Mouse (Mus musculus): ENCODE results near the gene Rfx8. TPM values are rescaled to one million over a fixed set of nuclear protein-coding genes. Genes with fewer than 3 reads are reported as not detected.

Rfx8 gene
- total and polyA plus RNA-seq, 3 experiments: not detected

GRCm38 (mm10) chr1:39670211-39670935 is 50.4 kb downstream of the Rfx8 start:
- TF ChIP-seq USF2 (IDR thresholded peaks at IDR 0.05; ENCODE audit: borderline replicate concordance in 1 of 2, insufficient read depth in 1 of 2, low read depth in 1 of 2, low read length in 2 of 2): no peak
- TF ChIP-seq USF1 (IDR thresholded peaks at IDR 0.05; ENCODE audit: low read depth, low read length): no peak
- TF ChIP-seq POLR2AphosphoS5 (IDR thresholded peaks at IDR 0.05; ENCODE audit: borderline replicate concordance, low read depth, low read length): no peak
- no peak for TF ChIP-seq POLR2AphosphoS2 (IDR thresholded peaks at IDR 0.05; ENCODE audit: low read length)
- no peak for TF ChIP-seq MXI1 (IDR thresholded peaks at IDR 0.05; ENCODE audit: low read depth, low read length)
- TF ChIP-seq GATA1 (IDR thresholded peaks at IDR 0.05; ENCODE audit: low read depth, low read length): no peak
- TF ChIP-seq MAZ (IDR thresholded peaks at IDR 0.05; ENCODE audit: low read depth, low read length): no peak
- TF ChIP-seq MYB (IDR thresholded peaks at IDR 0.05; ENCODE audit: low read depth, low read length): no peak
- TF ChIP-seq MAFK (IDR thresholded peaks at IDR 0.05; ENCODE audit: borderline replicate concordance, low read depth, low read length): no peak
- Histone ChIP-seq H3K79me2 (ENCODE audit: control insufficient read depth, insufficient read depth, low read length, poor library complexity) (no peaks in the 10 kb centered on the region), H3K4me3 (ENCODE audit: control insufficient read depth in 1 of 2, insufficient read depth in 1 of 2, low read depth in 2 of 2, low read length in 2 of 2) (no peak overlapping the region), H3K36me3 (ENCODE audit: control insufficient read depth in 1 of 2, insufficient read depth in 2 of 2, low read length in 2 of 2) (no peaks in the 10 kb centered on the region), H3K9ac (ENCODE audit: control insufficient read depth, low read depth, low read length, poor library complexity, severe bottlenecking) (no peak overlapping the region), H3K27ac (ENCODE audit: control insufficient read depth, low read depth, low read length) (no peak overlapping the region), H3K4me1 (ENCODE audit: control insufficient read depth in 1 of 2, insufficient read depth in 2 of 2, low read length in 2 of 2) (no peaks in the 10 kb centered on the region), H3K27me3 (ENCODE audit: control insufficient read depth in 1 of 2, insufficient read depth in 2 of 2, low read length in 2 of 2) (0 out of 4 replicates have a peak, but pooled peaks cover 0 to 3% of the 10 kb centered on the region in 2 experiments), H3K9me3 (replicated peaks; ENCODE audit: insufficient read depth, low read length) (no peaks in the 10 kb centered on the region)
- DNase-seq (ENCODE audit: low read depth, low spot score): no peak

- Histone ChIP-seq H3K4me1 (ENCODE audit: control insufficient read depth in 1 of 2, insufficient read depth in 2 of 2, low read length in 2 of 2) (no peaks in the 10 kb centered on the region), H3K36me3 (ENCODE audit: control insufficient read depth in 1 of 2, insufficient read depth in 2 of 2, low read length in 2 of 2) (no peaks in the 10 kb centered on the region), H3K79me2 (ENCODE audit: control insufficient read depth, insufficient read depth, low read length, poor library complexity) (no peaks in the 10 kb centered on the region), H3K27ac (ENCODE audit: control insufficient read depth, low read depth, low read length) (no peak overlapping the region), H3K9ac (ENCODE audit: control insufficient read depth, low read depth, low read length, poor library complexity, severe bottlenecking) (no peak overlapping the region), H3K9me3 (replicated peaks; ENCODE audit: insufficient read depth, low read length) (no peaks in the 10 kb centered on the region), H3K27me3 (ENCODE audit: control insufficient read depth in 1 of 2, insufficient read depth in 2 of 2, low read length in 2 of 2) (0 out of 4 replicates have a peak, but pooled peaks cover 0 to 3% of the 10 kb centered on the region in 2 experiments), H3K4me3 (ENCODE audit: control insufficient read depth in 1 of 2, insufficient read depth in 1 of 2, low read depth in 2 of 2, low read length in 2 of 2) (no peak overlapping the region)
- DNase-seq (ENCODE audit: low read depth, low spot score): no peak
- TF ChIP-seq MAX (IDR thresholded peaks at IDR 0.05; ENCODE audit: low read length) (no peak), MYB (IDR thresholded peaks at IDR 0.05; ENCODE audit: low read depth, low read length) (no peak), JUND (IDR thresholded peaks at IDR 0.05; ENCODE audit: low read depth, low read length) (no peak), HCFC1 (IDR thresholded peaks at IDR 0.05; ENCODE audit: low read depth, low read length) (no peak), TAL1 (IDR thresholded peaks at IDR 0.05; ENCODE audit: low read length) (no peak), UBTF (IDR thresholded peaks at IDR 0.05; ENCODE audit: borderline replicate concordance, insufficient read depth, low read depth, low read length) (no peak), SMC3 (IDR thresholded peaks at IDR 0.05; ENCODE audit: low read depth, low read length) (no peak), GABPA (IDR thresholded peaks at IDR 0.05; ENCODE audit: low read depth, low read length) (no peak), NELFE (IDR thresholded peaks at IDR 0.05; ENCODE audit: low read depth, low read length) (no peak), MXI1 (IDR thresholded peaks at IDR 0.05; ENCODE audit: low read depth, low read length) (no peak), TCF12 (IDR thresholded peaks at IDR 0.05; ENCODE audit: low read depth, low read length) (no peak), BHLHE40 (IDR thresholded peaks at IDR 0.05; ENCODE audit: borderline replicate concordance, low read depth, low read length) (no peak), ELF1 (IDR thresholded peaks at IDR 0.05; ENCODE audit: low read depth, low read length) (no peak), ZMIZ1 (IDR thresholded peaks at IDR 0.05; ENCODE audit: low read depth, low read length) (no peak), MAZ (IDR thresholded peaks at IDR 0.05; ENCODE audit: low read depth, low read length) (no peak)
These were observed 54.0 kb downstream of the Rfx8 start for GRCm38 (mm10) chr1:39666751-39667252.
